Mouse (Mus musculus) stomach, embryonic 16.5 days (tissue): ENCODE measurements around the gene Sept9. TPM values are rescaled to one million over a fixed set of nuclear protein-coding genes. Genes with fewer than 3 reads are reported as not detected.
A peak's percentile ranks its signal among the peaks of the same experiment; 100 is the strongest.

Experiments
- ATAC-seq: fragments of 200-750 bp; cut with Nextera tagmentation; 2 replicates; pipeline ENCODE4 v1.8.0; 2017; ENCODE audit warnings: moderate number of reproducible peaks, moderate TSS enrichment; ENCODE audit not compliant: insufficient read depth, low FRiP score
- H3K27ac ChIP-seq: fragments of 300-500 bp; sonication (generic); 2 replicates; pipeline ENCODE4 v1.5.1; 2014; ENCODE audit warnings: low read length
- H3K27me3 ChIP-seq: fragments of 300-500 bp; sonication (generic); 2 replicates; pipeline ENCODE4 v1.6.1; 2014; ENCODE audit warnings: low read length, control low read depth, mixed read lengths; ENCODE audit not compliant: control insufficient read depth, insufficient read depth
- H3K36me3 ChIP-seq: fragments of 300-500 bp; sonication (generic); 2 replicates; pipeline ENCODE4 v1.6.1; 2014; ENCODE audit warnings: low read length; ENCODE audit not compliant: control insufficient read depth, insufficient read depth
- H3K4me1 ChIP-seq: fragments of 300-500 bp; sonication (generic); 2 replicates; pipeline ENCODE4 v1.6.1; 2014; ENCODE audit warnings: low read length, control low read depth, mixed read lengths; ENCODE audit not compliant: control insufficient read depth, insufficient read depth
- H3K4me2 ChIP-seq: fragments of 300-500 bp; sonication (generic); 2 replicates; pipeline ENCODE4 v1.6.1; 2014; ENCODE audit warnings: low read depth, low read length, mixed read lengths
- H3K4me3 ChIP-seq: fragments of 300-500 bp; sonication (generic); replicated peaks from 2 replicates; pipeline ENCODE4 v1.5.1; 2014; ENCODE audit warnings: mild to moderate bottlenecking, low read length
- H3K9ac ChIP-seq: fragments of 300-500 bp; sonication (generic); 2 replicates; pipeline ENCODE4 v1.6.1; 2014; ENCODE audit warnings: low read length
- H3K9me3 ChIP-seq: fragments of 300-500 bp; sonication (generic); replicated peaks from 2 replicates; pipeline ENCODE4 v1.6.1; 2016; ENCODE audit warnings: low read length, control low read depth; ENCODE audit not compliant: control insufficient read depth
- WGBS: fragments of 180-500 bp; shearing (Covaris S2); extraction: QIAGEN DNeasy Blood & Tissue Kit; methylation state at CpG from one replicate; pipeline ENCODE4 v1.1.7; 2014; 5-methylcytosine and 5-hydroxymethylcytosine counted together
- polyA plus RNA-seq: library from polyadenylated mRNA; unstranded; fragments of >200 nt; fragmentation: Nextera tagmentation; extraction: Ambion mirVana; gene quantifications from 2 replicates; pipeline ENCODE4 v1.2.1, GENCODE M21; 2015

The Sept9 gene
- polyA plus RNA-seq, 1 experiment from 2014 or later: 105 TPM

DNA sequence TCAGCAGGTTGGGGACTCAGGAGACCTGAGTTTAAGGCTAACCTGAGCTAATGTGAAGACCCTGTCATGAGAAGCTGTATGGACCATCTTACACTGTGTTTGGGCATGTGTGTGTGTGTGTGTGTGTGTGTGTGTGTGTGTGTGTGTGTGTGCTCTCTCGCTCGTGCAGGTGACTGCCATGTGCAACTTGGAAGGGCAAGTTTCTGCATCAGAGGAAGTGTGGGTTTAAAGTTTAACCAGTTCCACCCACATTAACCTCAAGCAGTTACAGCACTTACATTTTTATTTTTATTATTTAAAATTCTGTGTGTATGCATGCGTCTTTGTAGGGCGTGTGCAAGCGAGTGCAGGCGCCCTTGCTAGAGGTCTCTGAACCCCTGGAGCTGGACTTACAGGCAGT is 100.3 kb downstream of the Sept9 start:
- Histone ChIP-seq H3K9ac (no peak overlapping the region), H3K4me2 (no peak overlapping the region), H3K27ac (no peak overlapping the region), H3K36me3 (no peaks in the 10 kb centered on the region), H3K4me3 (no peak overlapping the region), H3K27me3 (no peaks in the 10 kb centered on the region), H3K9me3 (no peaks in the 10 kb centered on the region), H3K4me1 (peaks cover 20% of the 10 kb centered on the region)
- WGBS: 63% methylated on average over 6 of the region's 6 CpGs
- ATAC-seq: no peak

DNA sequence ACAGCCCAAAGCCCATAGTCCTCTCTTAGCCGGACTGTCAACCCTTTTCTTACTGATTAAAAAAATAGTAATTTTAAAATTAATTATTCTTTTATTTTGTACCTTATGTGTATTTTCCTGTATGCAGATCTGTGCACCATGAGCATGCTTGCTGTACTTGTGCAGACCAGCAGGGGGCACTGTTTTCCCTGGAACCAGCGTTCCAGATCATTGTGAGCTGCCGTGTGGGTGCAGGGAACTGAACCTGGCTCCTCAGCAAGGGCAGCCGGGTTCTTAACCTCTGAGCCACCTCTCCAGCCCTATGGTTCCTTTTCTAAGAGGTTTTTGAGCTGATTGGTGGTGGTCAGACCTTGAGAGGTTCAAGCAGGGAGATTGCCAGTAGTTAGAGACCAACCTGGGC is 101.3 kb downstream of the Sept9 start:
- WGBS: 88% methylated on average over 4 of the region's 4 CpGs
- H3K4me1 ChIP-seq: peaks cover 12% of the 10 kb centered on the region
- ATAC-seq: no peak
- no peak overlapping the region for H3K4me2 ChIP-seq
- no peaks in the 10 kb centered on the region for H3K36me3 ChIP-seq
- no peaks in the 10 kb centered on the region for H3K27me3 ChIP-seq
- no peak overlapping the region for H3K27ac ChIP-seq
- no peaks in the 10 kb centered on the region for H3K9me3 ChIP-seq
- no peak overlapping the region for H3K4me3 ChIP-seq
- H3K9ac ChIP-seq: no peak overlapping the region

DNA sequence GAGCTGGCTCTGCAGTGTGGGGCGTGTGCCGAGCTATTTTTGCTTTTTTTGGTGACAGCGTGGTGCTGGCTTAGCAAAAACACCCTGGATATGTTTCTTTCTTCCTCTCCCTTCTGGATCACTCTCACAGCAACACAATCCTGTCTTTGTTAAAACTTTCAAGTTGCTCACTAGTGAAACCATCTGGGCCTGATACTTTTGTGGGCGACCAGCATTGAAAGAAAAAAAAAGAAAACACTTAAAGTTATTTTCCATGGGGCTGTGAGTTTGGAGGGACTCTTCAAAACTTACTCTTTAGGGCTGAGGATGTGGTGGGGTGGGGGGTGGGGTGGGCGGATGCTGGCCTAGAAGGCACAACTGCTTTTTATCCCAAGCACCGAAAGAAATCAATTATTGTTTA is 102.3 kb downstream of the Sept9 start:
- 70% methylated on average over 6 of the region's 6 CpGs for WGBS
- Histone ChIP-seq H3K4me1 (peaks cover 6% of the 10 kb centered on the region; the same call in 1 of the 2 replicates), H3K9ac (no peak overlapping the region), H3K27me3 (no peaks in the 10 kb centered on the region), H3K4me2 (no peak overlapping the region), H3K9me3 (no peaks in the 10 kb centered on the region), H3K27ac (no peak overlapping the region), H3K36me3 (no peaks in the 10 kb centered on the region), H3K4me3 (no peak overlapping the region)
- ATAC-seq: no peak

DNA sequence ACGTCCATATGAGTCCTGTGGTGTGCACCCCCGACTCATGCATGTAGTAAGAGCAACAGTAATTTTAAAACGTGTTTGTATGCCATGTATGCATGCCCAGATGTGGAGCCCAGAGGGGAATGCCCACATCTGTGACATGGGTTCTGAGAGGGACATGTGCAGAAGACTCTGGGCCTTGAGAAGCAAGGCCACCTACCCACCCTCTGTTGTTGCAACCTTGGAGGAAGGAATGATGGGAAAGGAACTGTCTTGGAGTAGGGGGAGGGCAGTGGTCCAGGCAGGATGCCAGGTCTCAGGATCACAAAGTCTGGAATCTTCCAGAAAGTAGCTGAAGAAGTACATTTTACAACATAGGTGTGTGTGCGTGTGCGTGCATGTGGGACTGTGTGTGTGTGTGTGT is 102.9 kb downstream of the Sept9 start:
- Histone ChIP-seq H3K9ac (no peak overlapping the region), H3K4me1 (peaks cover 11% of the 10 kb centered on the region; the same call in 1 of the 2 replicates), H3K4me3 (no peak overlapping the region), H3K36me3 (no peaks in the 10 kb centered on the region), H3K27ac (no peak overlapping the region), H3K4me2 (no peak overlapping the region), H3K9me3 (no peaks in the 10 kb centered on the region), H3K27me3 (no peaks in the 10 kb centered on the region)
- WGBS: 83% methylated on average over 5 of the region's 5 CpGs
- no peak for ATAC-seq

DNA sequence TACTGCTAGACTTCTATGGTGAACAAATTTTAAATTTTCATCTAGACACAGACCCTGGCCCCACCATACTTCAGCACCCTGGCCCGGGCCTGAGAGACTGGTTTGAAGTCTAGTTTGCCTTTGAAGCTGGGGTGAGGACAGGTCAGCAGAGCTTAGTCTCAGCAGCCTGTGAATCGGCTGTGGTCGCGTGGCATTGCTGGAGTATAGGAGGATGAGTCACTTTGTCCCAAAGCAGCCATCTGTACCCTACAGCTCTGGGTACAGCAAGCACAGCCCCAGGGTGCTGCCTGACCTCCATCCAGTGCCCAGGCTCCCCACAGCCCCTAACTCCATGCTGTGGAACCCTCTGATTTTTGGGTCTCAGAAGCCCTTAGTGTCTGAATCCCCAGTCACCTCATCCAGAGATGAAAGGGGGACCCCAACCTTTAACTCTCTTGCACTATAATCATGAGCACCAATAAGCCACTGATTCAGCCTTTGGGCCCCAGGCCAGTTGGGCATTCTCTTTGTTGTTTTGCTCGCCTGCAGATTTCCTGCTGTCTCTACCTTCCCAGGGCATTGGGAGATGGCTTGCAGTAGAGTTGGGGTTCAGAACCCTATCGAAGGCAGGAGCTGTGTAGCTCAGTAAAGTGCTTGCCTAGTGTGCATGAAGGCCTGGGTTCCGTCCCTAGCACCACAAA is 106.2 kb downstream of the Sept9 start:
- no peaks in the 10 kb centered on the region for H3K36me3 ChIP-seq
- H3K9ac ChIP-seq: no peak overlapping the region
- no peaks in the 10 kb centered on the region for H3K9me3 ChIP-seq
- H3K27me3 ChIP-seq: no peaks in the 10 kb centered on the region
- ATAC-seq: no peak
- 78% methylated on average over 7 of the region's 7 CpGs for WGBS
- H3K4me1 ChIP-seq: peaks cover 44% of the 10 kb centered on the region
- H3K4me2 ChIP-seq: no peak overlapping the region
- H3K27ac ChIP-seq: no peak overlapping the region
- H3K4me3 ChIP-seq: no peak overlapping the region

DNA sequence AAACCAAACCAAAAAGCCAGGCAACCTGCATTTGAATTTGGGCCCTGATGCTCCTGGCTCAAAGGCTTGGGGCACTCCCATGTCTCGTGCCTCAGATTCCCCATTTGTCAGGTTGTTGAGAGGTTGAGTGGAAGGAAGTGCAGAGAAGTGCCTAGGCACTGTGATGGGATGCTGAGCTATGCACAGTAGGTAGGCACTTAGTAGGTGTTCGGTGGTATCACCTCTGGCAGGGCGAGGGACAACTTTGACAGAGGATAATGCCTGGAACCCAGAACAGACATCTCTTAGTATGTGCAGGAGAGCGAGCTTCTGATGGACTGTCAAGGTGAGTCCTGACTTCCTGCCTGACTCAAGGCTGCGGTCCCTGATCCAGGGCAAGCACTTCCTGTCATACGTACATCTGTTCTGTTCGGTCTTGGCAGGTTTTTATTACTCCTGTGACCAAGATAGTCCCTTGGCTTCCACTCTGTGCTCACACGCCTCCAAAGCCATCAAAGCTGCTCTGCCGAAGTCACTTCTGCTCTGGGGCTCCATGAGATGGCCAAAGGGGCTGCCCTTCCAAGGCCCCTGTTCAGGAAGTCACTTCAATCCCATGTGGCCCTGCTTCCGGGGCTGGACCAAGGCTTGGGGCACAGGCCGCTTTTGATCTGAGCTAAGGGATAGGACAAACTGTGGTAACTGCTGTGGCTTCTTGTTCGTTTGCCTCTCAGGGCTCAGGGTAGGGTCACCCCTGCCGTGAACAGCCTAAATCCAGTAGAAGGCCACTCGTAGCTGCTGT is 107.0 kb downstream of the Sept9 start:
- no peak for ATAC-seq
- Histone ChIP-seq H3K36me3 (no peaks in the 10 kb centered on the region), H3K4me2 (no peak overlapping the region), H3K9me3 (no peaks in the 10 kb centered on the region), H3K9ac (no peak overlapping the region), H3K4me1 (peaks cover 52% of the 10 kb centered on the region), H3K27ac (peak overlapping the region; percentile 51; the same call in 1 of the 2 replicates), H3K4me3 (no peak overlapping the region), H3K27me3 (no peaks in the 10 kb centered on the region)
- WGBS: 63% methylated on average over 14 of the region's 14 CpGs

DNA sequence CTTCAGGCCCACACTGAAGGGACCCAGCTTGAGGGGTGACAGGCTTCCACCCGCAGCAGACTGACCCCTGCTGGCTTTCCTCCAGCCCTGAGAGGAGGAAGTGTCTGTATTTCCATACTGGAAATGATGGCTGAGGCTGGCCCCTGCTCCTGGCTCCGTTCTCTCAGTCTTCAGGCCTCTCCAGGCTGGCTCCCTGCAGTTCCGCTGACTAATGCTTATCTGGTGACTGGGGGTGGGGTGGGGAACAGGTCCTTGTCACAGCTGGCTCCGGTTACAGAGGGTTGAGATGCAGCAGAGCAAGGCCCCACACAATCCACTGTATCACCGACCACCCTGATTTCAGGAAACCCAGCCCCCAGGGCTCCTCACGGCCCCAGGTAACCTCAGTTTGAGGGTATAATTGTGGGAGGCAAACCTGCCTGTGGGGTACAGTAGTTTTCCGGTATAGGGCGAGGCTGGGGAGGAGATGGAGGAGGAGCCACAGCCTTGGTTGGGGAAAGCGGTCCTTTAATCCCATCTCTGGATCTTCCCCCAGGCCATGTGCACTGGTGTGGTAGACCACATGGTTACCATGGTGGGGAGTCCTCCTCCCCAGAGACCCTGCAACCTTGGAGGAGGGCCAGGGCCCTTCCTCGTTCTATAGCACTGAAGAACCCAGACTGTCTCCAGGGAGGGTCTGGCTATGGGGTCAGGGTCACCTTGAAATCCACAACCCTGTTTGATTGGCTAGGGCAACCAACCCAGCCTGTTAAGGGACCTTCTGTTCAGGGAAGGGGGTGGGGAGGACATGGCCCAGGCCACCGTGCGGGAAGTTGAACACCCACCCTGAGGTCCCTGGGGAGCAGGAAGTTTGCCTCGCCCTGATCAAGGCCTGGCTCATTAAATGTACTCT is 108.7 kb downstream of the Sept9 start:
- Histone ChIP-seq H3K27me3 (no peaks in the 10 kb centered on the region), H3K4me1 (peaks cover 62% of the 10 kb centered on the region), H3K9me3 (no peaks in the 10 kb centered on the region), H3K4me2 (peak overlapping the region; percentile 14; the same call in 1 of the 2 replicates), H3K36me3 (no peaks in the 10 kb centered on the region), H3K27ac (peak overlapping the region; percentile 60), H3K4me3 (no peak overlapping the region), H3K9ac (peak overlapping the region; percentile 42)
- 24% methylated on average over 13 of the region's 13 CpGs for WGBS
- ATAC-seq: peak; percentile 51; the same call in 1 of the 2 replicates

DNA sequence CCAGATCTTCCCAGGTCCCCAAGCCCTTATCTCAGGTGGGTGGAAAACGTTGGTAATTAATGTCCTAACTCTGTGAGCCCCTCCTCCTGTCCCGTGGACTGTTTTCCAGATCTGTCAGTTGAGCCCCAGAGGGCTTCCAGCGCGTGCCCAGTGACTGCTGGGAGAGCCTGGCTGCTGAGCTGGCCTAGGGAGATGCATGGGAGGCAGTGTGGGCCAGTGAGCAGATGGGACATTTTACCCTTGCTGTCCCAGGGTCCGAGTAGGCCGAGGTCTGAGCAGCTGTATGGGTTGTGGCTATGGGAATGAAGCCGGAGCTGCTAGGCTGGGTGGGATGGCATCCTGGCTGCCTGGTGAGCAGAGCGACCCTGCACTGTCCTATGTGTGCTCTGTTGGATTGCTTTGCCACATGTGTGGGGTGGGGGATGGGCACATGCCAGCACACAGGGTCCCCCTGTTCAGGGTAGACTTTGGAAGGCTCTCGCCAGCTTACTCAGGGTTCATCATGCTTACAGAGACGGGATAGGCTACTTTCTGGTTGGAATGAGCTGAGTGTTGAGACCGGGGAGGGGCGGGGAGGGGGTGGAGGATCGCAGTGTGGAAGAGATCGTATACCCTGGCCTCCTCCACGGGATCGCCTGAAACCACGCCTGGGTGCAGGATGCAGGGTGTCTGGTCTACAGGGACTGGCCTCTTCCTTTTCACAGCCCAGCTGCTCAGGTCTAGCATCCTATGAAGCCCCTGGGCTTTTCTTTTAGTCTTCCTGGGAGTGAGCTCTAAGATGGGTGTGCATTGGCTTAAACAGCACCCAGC is 109.9 kb downstream of the Sept9 start:
- WGBS: 60% methylated on average over 17 of the region's 17 CpGs
- no peak overlapping the region; the same call in 1 of the 2 replicates for H3K27ac ChIP-seq
- H3K36me3 ChIP-seq: no peaks in the 10 kb centered on the region
- H3K4me1 ChIP-seq: peaks cover 73% of the 10 kb centered on the region
- no peak overlapping the region for H3K4me3 ChIP-seq
- H3K9ac ChIP-seq: peak overlapping the region; percentile 44; the same call in 1 of the 2 replicates
- H3K9me3 ChIP-seq: no peaks in the 10 kb centered on the region
- no peaks in the 10 kb centered on the region for H3K27me3 ChIP-seq
- no peak for ATAC-seq
- H3K4me2 ChIP-seq: no peak overlapping the region
